Mouse (Mus musculus): ENCODE results near the gene Atp1b2. TPM values are rescaled to one million over a fixed set of nuclear protein-coding genes. Genes with fewer than 3 reads are reported as not detected.

Gene Atp1b2
- polyA plus RNA-seq, 2 experiments = 10.4 to 17.9 TPM

DNA sequence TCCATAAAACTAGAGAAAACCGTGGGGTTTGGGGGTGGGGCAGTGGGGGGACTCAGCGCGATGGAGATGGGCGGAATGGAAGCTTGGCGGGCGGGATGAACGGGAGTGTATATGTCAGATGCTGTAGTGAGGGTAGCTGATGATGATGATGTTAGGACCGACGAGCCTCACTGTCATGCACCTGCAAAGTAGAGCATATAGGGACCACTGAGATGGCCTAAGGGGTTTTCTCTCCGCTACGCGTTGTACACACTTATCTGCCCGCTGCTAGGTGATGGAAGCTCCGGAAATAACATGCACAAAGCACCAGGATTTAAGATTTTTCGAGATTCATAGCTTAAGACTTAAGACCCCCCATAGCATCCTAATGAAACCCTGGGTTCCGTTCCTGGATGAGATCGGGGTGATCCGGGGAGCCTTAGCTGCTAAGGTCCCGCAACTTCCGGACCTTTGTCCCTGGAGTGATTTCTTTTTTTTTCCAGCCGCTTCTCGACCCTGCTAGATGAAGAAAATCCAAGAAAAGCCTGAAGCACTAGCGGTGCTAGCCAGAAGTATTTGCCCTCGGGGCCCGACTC is 25.1 kb downstream of the Atp1b2 start:
- WGBS = 0% methylated on average over 25 of the region's 25 CpGs
- Histone ChIP-seq H3K9me3 (ENCODE audit: control insufficient read depth, low read length) (no peaks in the 10 kb centered on the region), H3K4me3 (replicated peaks; ENCODE audit: low read length) (peak overlapping the region; percentile 83), H3K9ac (ENCODE audit: low read depth, low read length, severe bottlenecking) (peak overlapping the region; percentile 81), H3K36me3 (ENCODE audit: control insufficient read depth, insufficient read depth, low read length) (peaks cover 20% of the 10 kb centered on the region), H3K27me3 (ENCODE audit: control insufficient read depth, insufficient read depth, low read length) (no peaks in the 10 kb centered on the region), H3K4me1 (ENCODE audit: control insufficient read depth, insufficient read depth, low read length) (peaks cover 23% of the 10 kb centered on the region), H3K4me2 (replicated peaks; ENCODE audit: low read depth, low read length, severe bottlenecking) (peak overlapping the region; percentile 73), H3K27ac (replicated peaks; ENCODE audit: low read depth, low read length) (peak overlapping the region; percentile 90)
- no peak for TF ChIP-seq POLR2A (IDR thresholded peaks at IDR 0.05; ENCODE audit: borderline replicate concordance, extremely low read depth, insufficient read depth, insufficient read length)
- DNase-seq (ENCODE audit: low spot score) (no peak), ATAC-seq (ENCODE audit: low FRiP score, low read depth) (no peak)

DNA sequence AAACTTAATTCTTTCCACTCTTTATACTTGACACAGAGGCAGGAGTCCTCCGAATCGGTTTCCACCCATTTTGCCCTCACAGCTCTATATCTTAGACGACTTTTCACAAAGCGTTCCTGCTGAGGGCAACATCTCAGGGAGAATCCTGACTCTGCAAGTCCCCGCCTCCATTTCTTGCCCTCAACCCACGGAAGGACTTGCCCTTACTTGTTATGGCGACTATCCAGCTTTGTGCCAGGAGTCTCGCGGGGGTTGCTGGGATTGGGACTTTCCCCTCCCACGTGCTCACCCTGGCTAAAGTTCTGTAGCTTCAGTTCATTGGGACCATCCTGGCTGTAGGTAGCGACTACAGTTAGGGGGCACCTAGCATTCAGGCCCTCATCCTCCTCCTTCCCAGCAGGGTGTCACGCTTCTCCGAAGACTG is 25.6 kb downstream of the Atp1b2 start, which contains the start of the genes Wrap53 and Trp53:
Wrap53 (minus strand) TSS at position 165 of the 424 bp plus-strand sequence.
Trp53 (plus strand) TSS at position 269 of the 424 bp plus-strand sequence.
- Histone ChIP-seq H3K4me3 (replicated peaks; ENCODE audit: low read length) (peak within 1 kb of the TSS; percentile 83), H3K36me3 (ENCODE audit: control insufficient read depth, insufficient read depth, low read length) (peaks cover 24% of the 10 kb centered on the region), H3K4me2 (replicated peaks; ENCODE audit: low read depth, low read length, severe bottlenecking) (peak within 1 kb of the TSS; percentile 73), H3K27me3 (ENCODE audit: control insufficient read depth, insufficient read depth, low read length) (no peaks in the 10 kb centered on the region), H3K9ac (ENCODE audit: low read depth, low read length, severe bottlenecking) (peak within 1 kb of the TSS; percentile 81), H3K9me3 (ENCODE audit: control insufficient read depth, low read length) (no peaks in the 10 kb centered on the region), H3K27ac (replicated peaks; ENCODE audit: low read depth, low read length) (peak within 1 kb of the TSS; percentile 90), H3K4me1 (ENCODE audit: control insufficient read depth, insufficient read depth, low read length) (peaks cover 23% of the 10 kb centered on the region)
- DNase-seq (ENCODE audit: low spot score) (peak; percentile 96), ATAC-seq (ENCODE audit: low FRiP score, low read depth) (peak; percentile 67)
- TF ChIP-seq POLR2A (IDR thresholded peaks at IDR 0.05; ENCODE audit: borderline replicate concordance, extremely low read depth, insufficient read depth, insufficient read length) = peak; percentile 56; the same call in 1 of the 2 replicates
- WGBS = under 1% methylated on average over 13 of the region's 13 CpGs

DNA sequence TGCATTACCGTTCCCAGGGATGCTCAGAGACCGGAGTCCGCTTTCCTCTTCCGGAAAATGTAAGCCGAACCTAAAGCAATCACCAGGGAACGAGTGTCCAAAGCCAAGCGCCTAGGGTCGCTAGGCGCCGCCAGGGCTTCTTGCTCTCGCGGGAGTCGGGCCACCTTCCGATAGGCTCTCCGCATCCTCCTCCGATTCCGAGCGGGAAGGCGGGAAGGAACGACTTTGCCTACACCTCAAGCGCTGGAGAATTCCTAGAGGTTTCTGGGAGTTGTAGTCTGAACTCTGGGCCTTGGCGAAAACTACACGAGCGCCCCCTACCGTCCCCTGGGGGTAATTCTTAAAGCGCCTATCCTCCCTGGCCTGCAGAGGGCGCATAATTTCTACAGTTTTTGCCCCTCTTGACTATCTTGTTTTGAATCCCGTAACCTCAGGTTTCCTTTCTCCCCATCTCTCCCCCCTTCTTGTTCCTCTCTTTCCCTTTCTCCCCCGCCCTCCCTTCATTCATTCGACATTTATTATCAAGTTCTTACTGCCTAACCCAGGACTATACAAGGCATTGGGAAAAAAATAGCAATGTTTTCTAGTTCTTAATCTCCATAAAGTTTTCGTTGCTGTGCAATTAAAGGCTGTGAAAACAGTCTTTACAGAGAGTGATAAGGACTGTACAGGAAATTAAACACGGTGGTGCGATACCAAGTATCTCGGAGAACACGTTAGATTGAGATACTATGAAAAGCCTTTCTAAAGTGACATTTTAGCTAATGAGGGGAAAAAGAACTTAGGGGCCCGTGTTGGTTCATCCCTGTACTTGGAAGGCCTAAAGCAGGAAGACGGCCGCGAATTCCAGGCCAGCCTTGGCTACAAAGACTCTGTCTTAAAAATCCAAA is 26.4 kb downstream of the Atp1b2 start:
- peaks cover 24% of the 10 kb centered on the region for H3K36me3 ChIP-seq (ENCODE audit: control insufficient read depth, insufficient read depth, low read length)
- 3% methylated on average over 35 of the region's 39 CpGs for WGBS
- peak overlapping the region; percentile 81 for H3K9ac ChIP-seq (ENCODE audit: low read depth, low read length, severe bottlenecking)
- H3K27me3 ChIP-seq (ENCODE audit: control insufficient read depth, insufficient read depth, low read length) = no peaks in the 10 kb centered on the region
- peak; percentile 92 for ATAC-seq (ENCODE audit: low FRiP score, low read depth)
- no peaks in the 10 kb centered on the region for H3K9me3 ChIP-seq (ENCODE audit: control insufficient read depth, low read length)
- peak; percentile 98 for DNase-seq (ENCODE audit: low spot score)
- TF ChIP-seq POLR2A (IDR thresholded peaks at IDR 0.05; ENCODE audit: borderline replicate concordance, extremely low read depth, insufficient read depth, insufficient read length) = peak; percentile 34; the same call in 1 of the 2 replicates
- peaks cover 23% of the 10 kb centered on the region for H3K4me1 ChIP-seq (ENCODE audit: control insufficient read depth, insufficient read depth, low read length)
- peak overlapping the region; percentile 83 for H3K4me3 ChIP-seq (replicated peaks; ENCODE audit: low read length)
- peak overlapping the region; percentile 90 for H3K27ac ChIP-seq (replicated peaks; ENCODE audit: low read depth, low read length)
- H3K4me2 ChIP-seq (replicated peaks; ENCODE audit: low read depth, low read length, severe bottlenecking) = peak overlapping the region; percentile 73

DNA sequence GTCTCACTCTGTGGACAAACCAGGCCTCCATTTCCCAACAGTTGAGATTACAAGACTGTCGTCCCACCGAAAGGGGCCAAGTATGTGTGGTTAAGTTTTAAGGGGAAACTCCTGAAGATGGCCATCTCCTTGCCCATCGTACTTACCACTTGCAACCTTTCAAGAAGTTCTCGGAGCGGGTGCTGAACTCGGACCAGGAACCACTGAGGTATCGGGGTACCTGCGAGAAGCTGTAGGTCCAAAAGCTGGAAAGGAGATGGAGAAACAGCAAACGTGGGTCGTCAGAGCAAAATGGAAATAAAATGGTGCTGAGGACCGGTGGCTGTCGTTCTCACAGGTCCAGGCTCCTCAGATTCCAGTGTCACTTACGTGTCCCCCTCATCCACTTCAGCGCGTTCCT is 27.4 kb downstream of the Atp1b2 start:
- H3K27me3 ChIP-seq (ENCODE audit: control insufficient read depth, insufficient read depth, low read length) = no peaks in the 10 kb centered on the region
- DNase-seq (ENCODE audit: low spot score) (no peak), ATAC-seq (ENCODE audit: low FRiP score, low read depth) (no peak)
- no peaks in the 10 kb centered on the region for H3K9me3 ChIP-seq (ENCODE audit: control insufficient read depth, low read length)
- no peak overlapping the region for H3K27ac ChIP-seq (replicated peaks; ENCODE audit: low read depth, low read length)
- TF ChIP-seq POLR2A (IDR thresholded peaks at IDR 0.05; ENCODE audit: borderline replicate concordance, extremely low read depth, insufficient read depth, insufficient read length) = no peak
- WGBS = 11% methylated on average over 15 of the region's 15 CpGs
- peak overlapping the region; percentile 70 for H3K4me2 ChIP-seq (replicated peaks; ENCODE audit: low read depth, low read length, severe bottlenecking)
- peaks cover 20% of the 10 kb centered on the region for H3K36me3 ChIP-seq (ENCODE audit: control insufficient read depth, insufficient read depth, low read length)
- H3K9ac ChIP-seq (ENCODE audit: low read depth, low read length, severe bottlenecking) = peak overlapping the region; percentile 68
- peaks cover 23% of the 10 kb centered on the region for H3K4me1 ChIP-seq (ENCODE audit: control insufficient read depth, insufficient read depth, low read length)
- H3K4me3 ChIP-seq (replicated peaks; ENCODE audit: low read length) = peak overlapping the region; percentile 83

DNA sequence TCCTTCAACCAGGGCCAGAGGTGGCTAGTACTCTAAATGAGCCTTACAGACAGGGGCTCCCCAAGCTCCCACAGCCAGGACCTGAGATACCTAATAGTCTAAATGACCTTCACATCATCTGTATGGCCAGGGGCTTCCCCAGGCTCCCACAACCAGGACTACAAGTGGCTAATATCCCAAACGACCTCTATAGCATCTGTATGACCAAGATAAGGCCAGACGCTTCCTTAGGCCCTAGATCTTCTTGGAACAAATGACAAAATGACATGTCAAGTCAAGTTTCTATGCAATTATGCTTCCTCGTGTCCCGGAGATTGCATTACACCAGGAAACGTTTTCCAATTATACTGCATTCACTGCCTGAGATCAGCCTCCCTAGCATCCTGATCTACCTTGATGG is 29.4 kb downstream of the Atp1b2 start:
- H3K9me3 ChIP-seq (ENCODE audit: control insufficient read depth, low read length) = no peaks in the 10 kb centered on the region
- 69% methylated on average over 5 of the region's 5 CpGs for WGBS
- H3K27ac ChIP-seq (replicated peaks; ENCODE audit: low read depth, low read length) = no peak overlapping the region
- no peak overlapping the region for H3K4me2 ChIP-seq (replicated peaks; ENCODE audit: low read depth, low read length, severe bottlenecking)
- H3K9ac ChIP-seq (ENCODE audit: low read depth, low read length, severe bottlenecking) = no peak overlapping the region
- peaks cover 17% of the 10 kb centered on the region for H3K4me1 ChIP-seq (ENCODE audit: control insufficient read depth, insufficient read depth, low read length)
- no peak for TF ChIP-seq POLR2A (IDR thresholded peaks at IDR 0.05; ENCODE audit: borderline replicate concordance, extremely low read depth, insufficient read depth, insufficient read length)
- H3K4me3 ChIP-seq (replicated peaks; ENCODE audit: low read length) = no peak overlapping the region
- H3K27me3 ChIP-seq (ENCODE audit: control insufficient read depth, insufficient read depth, low read length) = no peaks in the 10 kb centered on the region
- peaks cover 21% of the 10 kb centered on the region for H3K36me3 ChIP-seq (ENCODE audit: control insufficient read depth, insufficient read depth, low read length)
- no peak for DNase-seq (ENCODE audit: low spot score)
- no peak for ATAC-seq (ENCODE audit: low FRiP score, low read depth)
